Mouse (Mus musculus) erythroblast, embryonic 14.5 days (primary cell): ENCODE measurements around the gene Mtmr4. TPM values are rescaled to one million over a fixed set of nuclear protein-coding genes. Genes with fewer than 3 reads are reported as not detected.

Experiments used
- H3K27me3 ChIP-seq: 2 replicates; pipeline ENCODE4 v1.6.1; 2012; ENCODE audit warnings: inconsistent platforms; ENCODE audit not compliant: control insufficient read depth
- H3K36me3 ChIP-seq: 2 replicates; pipeline ENCODE4 v1.6.1; 2012; ENCODE audit warnings: mild to moderate bottlenecking, inconsistent platforms; ENCODE audit not compliant: control insufficient read depth
- H3K4me1 ChIP-seq: 2 replicates; pipeline ENCODE4 v1.6.1; 2012; ENCODE audit warnings: inconsistent platforms; ENCODE audit not compliant: control insufficient read depth
- H3K4me3 ChIP-seq: replicated peaks from 2 replicates; pipeline ENCODE3; 2012; ENCODE audit warnings: moderate library complexity, mild to moderate bottlenecking, inconsistent platforms
- H3K9me3 ChIP-seq: 2 replicates; pipeline ENCODE4 v1.6.1; 2012; ENCODE audit warnings: low read length, inconsistent platforms, mixed read lengths; ENCODE audit not compliant: control insufficient read depth
- GATA1 ChIP-seq: IDR thresholded peaks from 2 replicates; pipeline ENCODE4 v1.6.1; 2012; ENCODE audit warnings: low read length, inconsistent platforms, mixed read lengths
- TAL1 ChIP-seq: IDR thresholded peaks from 3 replicates; pipeline ENCODE4 v1.6.1; 2012; ENCODE audit warnings: low read length, inconsistent platforms, mixed read lengths
- polyA plus RNA-seq: library from polyadenylated mRNA; stranded (reverse); fragments of >175 nt; gene quantifications from 2 replicates; pipeline ENCODE4 v1.2.3, GENCODE M21; 2012

The Mtmr4 gene
- polyA plus RNA-seq, 1 experiment = 0.20 TPM

DNA sequence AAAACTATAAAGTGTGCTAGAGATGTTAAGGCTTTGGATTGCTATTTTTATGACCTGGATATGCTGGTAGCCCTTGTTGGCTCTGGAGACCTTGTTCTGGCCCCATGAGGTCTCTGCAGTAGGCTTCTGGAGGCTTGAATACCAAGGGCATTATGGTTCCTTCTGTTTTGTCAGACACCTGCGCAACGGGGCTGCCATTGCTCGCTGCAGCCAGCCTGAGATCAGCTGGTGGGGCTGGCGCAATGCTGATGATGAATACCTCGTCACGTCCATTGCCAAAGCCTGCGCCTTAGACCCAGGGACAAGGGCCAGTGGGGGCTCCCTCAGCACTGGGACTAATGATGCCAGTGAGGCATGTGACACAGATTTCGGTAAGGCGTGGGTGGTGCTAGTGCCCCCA, 10.3 kb downstream of the Mtmr4 start:
- Histone ChIP-seq H3K9me3 (no peaks in the 10 kb centered on the region), H3K36me3 (peaks cover 100% of the 10 kb centered on the region), H3K4me1 (no peaks in the 10 kb centered on the region; the same call in 1 of the 2 replicates), H3K27me3 (no peaks in the 10 kb centered on the region), H3K4me3 (no peak overlapping the region)
- no peak for TF ChIP-seq GATA1
- TF ChIP-seq TAL1 = no peak

DNA sequence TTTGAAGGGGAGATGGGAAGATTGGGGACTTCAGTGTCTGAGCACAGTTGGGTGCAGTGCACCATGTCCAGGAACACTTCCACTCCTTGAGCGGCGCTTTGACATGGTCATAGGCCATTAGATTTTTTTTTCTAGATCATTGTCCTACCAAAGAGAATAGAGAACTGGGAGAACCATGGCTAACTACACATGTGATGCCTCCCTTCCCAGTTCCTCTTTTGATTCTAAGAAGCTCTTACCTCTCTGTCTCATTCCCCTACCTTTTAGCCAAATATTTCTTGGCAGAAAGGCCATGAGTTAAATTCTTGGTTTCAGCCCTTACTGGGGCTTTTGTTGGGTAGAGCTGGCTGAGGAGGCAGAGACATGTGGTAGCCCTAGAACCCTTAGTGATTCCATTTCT, 11.6 kb downstream of the Mtmr4 start:
- H3K27me3 ChIP-seq = no peaks in the 10 kb centered on the region
- no peaks in the 10 kb centered on the region for H3K9me3 ChIP-seq
- TF ChIP-seq TAL1 = no peak

DNA sequence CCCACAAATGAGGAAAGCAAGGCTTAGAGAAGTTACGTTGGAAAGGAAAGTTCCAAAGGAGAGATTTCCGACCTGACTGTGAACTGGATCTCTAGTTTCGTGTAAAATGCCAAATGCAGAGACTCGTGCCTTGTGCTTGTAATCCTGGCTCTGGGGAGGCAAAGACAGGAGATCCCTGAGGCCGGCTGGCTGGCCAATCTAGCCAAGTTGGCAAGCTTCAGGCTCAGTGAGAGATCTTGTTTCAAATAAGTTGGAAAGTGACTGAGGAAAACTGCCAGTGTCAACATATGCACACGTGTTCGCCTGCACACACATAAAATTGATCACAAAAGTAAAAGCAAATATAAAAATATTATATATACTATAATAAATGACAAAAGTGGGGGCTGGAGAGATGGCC, 17.3 kb downstream of the Mtmr4 start:
- no peaks in the 10 kb centered on the region; the same call in 1 of the 2 replicates for H3K4me1 ChIP-seq
- TF ChIP-seq TAL1 (no peak), GATA1 (no peak)
- H3K9me3 ChIP-seq = no peaks in the 10 kb centered on the region
- H3K4me3 ChIP-seq = no peak overlapping the region
- peaks cover 98% of the 10 kb centered on the region for H3K36me3 ChIP-seq
- no peaks in the 10 kb centered on the region for H3K27me3 ChIP-seq

More for the DNA sequence above, 11.6 kb downstream of the Mtmr4 start:
- H3K4me3 ChIP-seq = no peak overlapping the region
- H3K36me3 ChIP-seq = peaks cover 100% of the 10 kb centered on the region
- no peaks in the 10 kb centered on the region; the same call in 1 of the 2 replicates for H3K4me1 ChIP-seq

DNA sequence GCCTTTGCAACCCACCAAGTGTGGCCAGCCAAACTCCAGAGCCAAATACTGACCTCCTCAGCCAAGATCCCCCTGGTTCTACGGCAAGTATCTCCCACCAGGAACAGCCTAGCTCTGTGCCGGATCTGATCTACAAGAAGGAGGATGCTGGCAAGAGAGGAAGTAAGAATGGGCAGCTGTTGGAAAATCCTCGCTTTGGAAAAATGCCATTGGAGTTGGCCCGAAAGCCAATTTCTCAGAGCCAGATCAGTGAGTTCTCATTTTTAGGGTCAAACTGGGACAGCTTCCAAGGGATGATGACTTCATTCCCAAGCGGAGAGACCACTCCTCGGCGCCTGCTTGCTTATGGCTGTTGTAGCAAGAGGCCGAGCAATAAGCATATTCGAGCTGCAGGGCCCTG, 19.6 kb downstream of the Mtmr4 start:
- Histone ChIP-seq H3K36me3 (peaks cover 98% of the 10 kb centered on the region), H3K4me1 (no peaks in the 10 kb centered on the region; the same call in 1 of the 2 replicates), H3K27me3 (no peaks in the 10 kb centered on the region), H3K9me3 (peaks cover under 1% of the 10 kb centered on the region; the same call in 1 of the 2 replicates), H3K4me3 (no peak overlapping the region)
- no peak for TF ChIP-seq TAL1
- TF ChIP-seq GATA1 = no peak

DNA sequence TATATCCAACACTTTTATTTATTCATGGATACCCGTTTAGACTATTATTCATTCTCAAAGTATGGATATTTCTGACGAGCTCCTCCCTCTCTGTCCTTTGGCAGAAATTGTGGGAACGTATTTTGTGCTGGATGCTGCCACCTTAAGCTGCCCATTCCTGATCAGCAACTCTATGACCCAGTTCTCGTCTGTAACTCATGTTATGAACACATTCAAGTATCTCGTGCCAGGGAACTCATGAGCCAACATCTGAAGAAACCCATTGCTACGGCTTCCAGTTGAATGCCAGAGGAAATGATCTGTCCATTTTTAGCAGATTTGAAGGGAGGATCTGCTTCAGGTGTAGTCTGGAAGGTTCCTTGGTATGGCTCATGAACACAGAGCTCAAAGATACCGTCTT, 22.0 kb downstream of the Mtmr4 start:
- TF ChIP-seq TAL1 = no peak
- TF ChIP-seq GATA1 = no peak

DNA sequence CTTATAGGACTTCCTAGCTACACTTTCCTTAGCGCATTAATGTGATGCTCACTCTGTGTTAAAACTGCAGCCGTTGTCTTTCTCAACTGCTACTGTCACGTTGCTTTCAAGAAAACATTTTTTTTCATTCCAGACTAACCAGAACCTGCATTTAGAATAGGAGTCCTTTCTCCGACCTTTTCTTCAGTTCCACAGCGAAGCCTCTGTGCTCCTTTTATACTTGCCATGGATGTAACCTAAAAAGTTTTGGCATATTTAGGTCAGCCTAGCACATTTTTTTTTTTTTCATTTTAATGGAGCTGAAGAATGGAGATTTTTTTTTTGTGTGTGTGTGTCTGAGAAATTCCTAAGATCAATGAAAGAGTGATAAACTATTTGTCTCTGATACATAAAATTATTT, 23.6 kb downstream of the Mtmr4 start:
- no peak for TF ChIP-seq TAL1
- TF ChIP-seq GATA1 = no peak
- peaks cover 81% of the 10 kb centered on the region for H3K36me3 ChIP-seq
- no peaks in the 10 kb centered on the region for H3K27me3 ChIP-seq
- peaks cover 11% of the 10 kb centered on the region for H3K9me3 ChIP-seq
- H3K4me1 ChIP-seq = peaks cover 26% of the 10 kb centered on the region
- no peak overlapping the region for H3K4me3 ChIP-seq

More for the DNA sequence above, 22.0 kb downstream of the Mtmr4 start:
- Histone ChIP-seq H3K9me3 (peaks cover 11% of the 10 kb centered on the region), H3K4me3 (no peak overlapping the region), H3K27me3 (no peaks in the 10 kb centered on the region), H3K4me1 (peaks cover 15% of the 10 kb centered on the region), H3K36me3 (peaks cover 94% of the 10 kb centered on the region)

DNA sequence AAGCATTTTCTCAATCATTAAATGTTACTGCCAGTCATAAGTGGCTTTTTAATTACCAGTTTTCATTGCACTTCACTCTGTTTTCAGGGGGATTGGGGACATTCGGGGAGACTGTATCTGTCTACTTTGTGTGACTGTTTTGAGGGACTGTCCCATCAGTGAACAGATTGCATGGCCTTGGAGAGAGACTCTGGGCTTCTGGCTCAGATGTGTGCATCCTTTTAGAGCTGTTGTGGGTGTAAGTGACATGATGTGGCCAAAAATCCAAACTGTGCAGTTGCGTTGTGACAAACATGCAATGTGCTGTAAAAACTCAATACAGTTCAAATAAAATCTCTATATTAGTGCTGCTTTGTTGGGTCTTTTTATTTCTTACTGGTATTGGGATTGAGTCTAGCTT, 24.0 kb downstream of the Mtmr4 start:
- no peaks in the 10 kb centered on the region for H3K27me3 ChIP-seq
- peaks cover 11% of the 10 kb centered on the region for H3K9me3 ChIP-seq
- peaks cover 77% of the 10 kb centered on the region for H3K36me3 ChIP-seq
- no peak overlapping the region for H3K4me3 ChIP-seq
- TF ChIP-seq GATA1 = no peak
- no peak for TF ChIP-seq TAL1
- peaks cover 29% of the 10 kb centered on the region for H3K4me1 ChIP-seq

DNA sequence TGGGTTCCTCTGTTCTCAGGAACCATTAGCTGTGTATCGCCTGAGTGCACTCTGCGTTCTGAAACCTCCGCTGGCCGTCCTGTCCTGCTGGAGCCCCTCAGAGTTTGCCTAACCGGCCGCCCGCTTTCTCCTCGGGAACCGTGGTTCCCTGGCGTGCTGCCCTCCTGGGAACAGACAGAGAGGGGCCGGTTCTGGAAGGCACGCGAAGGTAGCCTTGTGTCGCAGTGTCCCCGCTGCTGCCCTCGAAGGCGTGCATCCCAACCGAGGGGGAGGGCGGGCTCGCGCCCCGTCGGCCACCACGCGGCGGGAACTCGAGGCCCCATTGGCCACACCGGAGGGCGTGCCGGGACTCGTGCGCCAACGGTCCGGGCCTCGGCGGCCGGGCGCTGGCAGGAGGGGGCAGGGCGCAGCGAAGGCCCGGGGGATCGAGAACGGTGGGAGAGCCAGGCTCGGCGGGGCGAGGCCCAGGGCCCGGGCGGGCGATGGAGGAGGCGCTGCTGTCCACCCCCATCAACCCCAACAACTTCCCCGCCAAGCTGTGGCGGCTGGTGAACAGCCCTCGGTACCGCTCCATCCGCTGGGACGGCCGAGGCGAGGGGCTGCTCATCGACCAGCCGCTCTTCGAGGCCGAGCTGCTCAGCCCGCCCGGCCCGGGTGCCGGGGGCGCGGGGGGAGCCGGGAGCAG, 25.0 kb downstream of the Mtmr4 start, which contains the start of gene Hsf5:
Hsf5 (plus strand) TSS at position 375 of the 685 bp plus-strand sequence.
- H3K36me3 ChIP-seq = peaks cover 67% of the 10 kb centered on the region
- TF ChIP-seq GATA1 = no peak
- no peak for TF ChIP-seq TAL1
- no peak within 1 kb of the TSS for H3K4me3 ChIP-seq
- H3K9me3 ChIP-seq = peaks cover 11% of the 10 kb centered on the region
- H3K27me3 ChIP-seq = no peaks in the 10 kb centered on the region
- peaks cover 29% of the 10 kb centered on the region for H3K4me1 ChIP-seq

DNA sequence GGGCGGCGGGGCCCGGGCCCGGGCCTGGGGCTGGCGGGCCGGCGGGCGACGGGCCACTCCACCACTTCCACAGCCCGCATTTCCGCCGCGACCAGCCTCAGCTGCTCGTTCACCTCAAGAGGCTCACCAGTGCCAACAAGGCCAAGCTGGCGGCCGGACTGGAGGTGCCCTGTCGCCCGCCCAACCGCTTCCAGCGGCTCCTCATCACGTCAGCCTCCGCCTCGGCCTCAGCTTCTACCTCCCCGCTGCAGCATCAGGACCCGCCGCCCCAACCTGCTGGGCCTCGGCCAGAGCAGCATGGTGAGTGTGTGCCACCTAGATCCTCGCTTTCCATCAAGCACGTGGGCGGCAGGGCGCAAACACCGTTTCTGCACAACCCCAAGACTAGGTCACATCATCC, 25.6 kb downstream of the Mtmr4 start:
- peaks cover 60% of the 10 kb centered on the region for H3K36me3 ChIP-seq

More for the DNA sequence above, 25.6 kb downstream of the Mtmr4 start:
- peaks cover 29% of the 10 kb centered on the region for H3K4me1 ChIP-seq
- TF ChIP-seq GATA1 (no peak), TAL1 (no peak)
- H3K27me3 ChIP-seq = no peaks in the 10 kb centered on the region
- H3K4me3 ChIP-seq = no peak overlapping the region
- peaks cover 11% of the 10 kb centered on the region for H3K9me3 ChIP-seq
